In the genomic region with DNA sequence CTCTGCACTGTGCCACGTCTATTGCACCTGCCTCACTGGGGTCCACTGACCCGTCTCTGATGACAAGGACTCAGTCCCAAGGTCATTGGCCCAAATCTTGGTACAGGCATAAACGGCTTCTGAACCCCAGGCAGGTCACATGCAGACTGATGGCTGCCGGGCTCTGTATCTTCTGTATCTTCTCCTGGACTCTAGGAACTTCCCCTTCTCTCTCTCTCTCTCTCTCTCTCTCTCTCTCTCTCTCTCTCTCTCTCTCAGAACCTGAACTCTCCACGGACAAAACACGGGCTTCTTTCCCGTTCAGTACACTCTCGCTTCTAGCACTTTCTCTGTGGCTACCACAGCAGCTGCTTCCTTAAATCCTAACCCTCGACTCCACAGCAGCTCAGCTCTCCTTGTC, we compare ENCODE assay signal across 25 mouse cellular contexts. TPM values are rescaled to one million over a fixed set of nuclear protein-coding genes. Genes with fewer than 3 reads are reported as not detected.
DNase-seq lines count a peak whose midpoint lies in the region; TF ChIP-seq lines count a peak whose summit lies in the region.
"Had no signal": no experiment of that assay in that cellular context is flagged by ENCODE, and none has a peak within 500 bp of the region (broad histone marks: within the 10 kb centered on the region; RNA-seq: fewer than 3 reads in every experiment).

No protein-coding gene starts in this region.

- H3K9me3 ChIP-seq in MEL (replicated peaks; ENCODE audit: insufficient read depth, low read length): no peaks in the 10 kb centered on the region
- H3K9me3 ChIP-seq in hindbrain, embryonic 10.5 days: 0 out of 2 replicates have a peak, but pooled peaks cover 13% of the 10 kb centered on the region

- no peak for TF ChIP-seq CTCF in liver, adult 2 months (IDR thresholded peaks at IDR 0.05; ENCODE audit: low read depth, low read length)
- no peak for TF ChIP-seq CTCF in MEL (IDR thresholded peaks at IDR 0.05 in 2 of 3, conservative IDR thresholded peaks at IDR 0.05 in 1 of 3; ENCODE audit: control insufficient read depth in 1 of 3, insufficient read depth in 1 of 3, low read depth in 2 of 3, low read length in 3 of 3, poor library complexity in 1 of 3, severe bottlenecking in 1 of 3)

- H3K27me3 ChIP-seq in liver, adult 2 months (ENCODE audit: control insufficient read depth, insufficient read depth, low read length): no peaks in the 10 kb centered on the region
- H3K27me3 ChIP-seq in MEL (ENCODE audit: control insufficient read depth in 1 of 2, insufficient read depth in 2 of 2, low read length in 2 of 2): peaks cover 2 to 11% of the 10 kb centered on the region in 2 experiments; a peak in 3 of 4 replicates
- no peaks in the 10 kb centered on the region for H3K27me3 ChIP-seq in hindbrain, embryonic 10.5 days (ENCODE audit: insufficient read depth, poor library complexity, severe bottlenecking)
- H3K27me3 ChIP-seq: Patski had no signal

- no peaks in the 10 kb centered on the region for H3K4me1 ChIP-seq in liver, adult 2 months (ENCODE audit: control insufficient read depth, insufficient read depth, low read length)
- no peaks in the 10 kb centered on the region for H3K4me1 ChIP-seq in MEL (ENCODE audit: control insufficient read depth in 1 of 2, insufficient read depth in 2 of 2, low read length in 2 of 2)
- no peaks in the 10 kb centered on the region for H3K4me1 ChIP-seq in hindbrain, embryonic 10.5 days (replicated peaks)

- no peak for TF ChIP-seq EP300 in MEL (IDR thresholded peaks at IDR 0.05; ENCODE audit: low read depth in 1 of 2, low read length in 2 of 2)

- H3K36me3 ChIP-seq in liver, adult 2 months (ENCODE audit: control insufficient read depth, insufficient read depth, low read length): no peaks in the 10 kb centered on the region
- H3K36me3 ChIP-seq in MEL (ENCODE audit: control insufficient read depth in 1 of 2, insufficient read depth in 2 of 2, low read length in 2 of 2): no peaks in the 10 kb centered on the region
- H3K36me3 ChIP-seq in hindbrain, embryonic 10.5 days: no peaks in the 10 kb centered on the region
- H3K36me3 ChIP-seq: G1E had no signal

- 59% methylated on average over 9 of the region's 9 CpGs for WGBS in liver, adult 2 months
- 87% methylated on average over 9 of the region's 9 CpGs for WGBS in hindbrain, embryonic 10.5 days

- TF ChIP-seq RAD21 in MEL (IDR thresholded peaks at IDR 0.05; ENCODE audit: low read depth, low read length): no peak

- no peak overlapping the region for H3K4me3 ChIP-seq in liver, adult 2 months (ENCODE audit: insufficient read depth, low read depth, low read length)
- no peak overlapping the region for H3K4me3 ChIP-seq in MEL (ENCODE audit: control insufficient read depth in 1 of 2, insufficient read depth in 1 of 2, low read depth in 2 of 2, low read length in 2 of 2)
- no peak overlapping the region for H3K4me3 ChIP-seq in hindbrain, embryonic 10.5 days

- no peak for TF ChIP-seq POLR2A in liver, adult 2 months (IDR thresholded peaks at IDR 0.05; ENCODE audit: extremely low read depth, insufficient read depth, low read length)
- no peak for TF ChIP-seq POLR2A in MEL (IDR thresholded peaks at IDR 0.05; ENCODE audit: control insufficient read depth in 1 of 2, insufficient read depth in 1 of 2, low read depth in 1 of 2, low read length in 2 of 2, poor library complexity in 1 of 2)

- H3K27ac ChIP-seq in liver, adult 2 months (replicated peaks; ENCODE audit: insufficient read depth, low read depth, low read length): no peak overlapping the region
- no peak overlapping the region for H3K27ac ChIP-seq in MEL (ENCODE audit: control insufficient read depth, low read depth, low read length)
- no peak overlapping the region for H3K27ac ChIP-seq in hindbrain, embryonic 10.5 days

- no peak overlapping the region for H3K9ac ChIP-seq in liver, adult 2 months (ENCODE audit: low read depth, low read length)
- H3K9ac ChIP-seq in MEL (ENCODE audit: control insufficient read depth, low read depth, low read length, poor library complexity, severe bottlenecking): no peak overlapping the region

- no peaks in the 10 kb centered on the region for H3K79me2 ChIP-seq in liver, adult 2 months (ENCODE audit: control insufficient read depth, insufficient read depth, low read length)
- H3K79me2 ChIP-seq in MEL (ENCODE audit: control insufficient read depth, insufficient read depth, low read length, poor library complexity): no peaks in the 10 kb centered on the region

- DNase-seq in liver, adult 2 months (ENCODE audit: extremely low read depth, low read depth, low spot score): peak; percentile 29
- DNase-seq in liver (no peak), MEL (ENCODE audit: low read depth, low spot score) (no peak)
- DNase-seq in hindbrain, embryonic 10.5 days (ENCODE audit: low spot score): no peak
- DNase-seq: adrenal gland, adult 2 months; adrenal gland, adult 8-10 months; adrenal gland, postnatal 10 days; adrenal gland, postnatal 14 days; adrenal gland, postnatal 25 days; adrenal gland, postnatal 36 days; B cell, adult 2 months; cerebellum, adult 11 months; cerebellum, adult 11-12 months; cerebellum, adult 18-20 months; cerebellum, adult 2 months had no signal

TF ChIP-seq in MEL, 35 proteins besides CTCF, POLR2A, EP300 and RAD21:
- TF ChIP-seq JUND (IDR thresholded peaks at IDR 0.05; ENCODE audit: low read depth, low read length) (peak; percentile 91), MEF2A (IDR thresholded peaks at IDR 0.05; ENCODE audit: extremely low read depth, insufficient replicate concordance, low read depth, low read length, poor library complexity, severe bottlenecking) (no peak)

RNA-seq across cellular contexts. Expression of a gene that starts 1.9 kb away (rescaled TPM):
- 2.2 and 5.8 TPM in 2 replicates for total RNA-seq in liver, adult 2 months (2014; rRNA removed)
- polyA plus RNA-seq in liver, adult 2 months (2012; rRNA removed): 0.25 TPM in 1 of 2 replicates, not detected in the other
- total RNA-seq in MEL (2012; rRNA removed): not detected in 2 replicates
- not detected for polyA plus RNA-seq in MEL (2012; ENCODE audit: insufficient read depth in 1 of 2, insufficient read length in 2 of 2, low read depth in 1 of 2, low replicate concordance in 2 of 2, missing spikeins in 1 of 2)
- not detected in 2 replicates for polyA plus RNA-seq in hindbrain, embryonic 10.5 days (2016; fragmentation: Nextera tagmentation; extraction: Ambion mirVana)
- total RNA-seq: adrenal gland, adult 18-20 months; adrenal gland, adult 2 months; adrenal gland, adult 8-10 months; adrenal gland, postnatal 14 days; adrenal gland, postnatal 25 days; adrenal gland, postnatal 36 days; CH12.LX; ES-E14; G1E had no signal
- polyA plus RNA-seq: activated CD4-positive, CD25-positive, alpha-beta regulatory T cell, adult 4 months; adrenal gland, adult 2 months; brain, embryonic 14.5 days; C2C12; CD4-positive, CD25-positive, alpha-beta regulatory T cell, adult 4 months; cerebellum, adult 2 months; G1E; Patski had no signal

RNA-seq across cellular contexts. Expression of a gene that starts 16.6 kb away (rescaled TPM):
- 0.37 and 3.8 TPM in 2 replicates for total RNA-seq in liver, adult 2 months (2014; rRNA removed)
- polyA plus RNA-seq in liver, adult 2 months (2012; rRNA removed): 0.72 and 2.9 TPM in 2 replicates
- total RNA-seq in MEL (2012; rRNA removed): not detected in 2 replicates
- polyA plus RNA-seq in MEL (2012; ENCODE audit: insufficient read depth in 1 of 2, insufficient read length in 2 of 2, low read depth in 1 of 2, low replicate concordance in 2 of 2, missing spikeins in 1 of 2): not detected
- 1.1 TPM in 1 of 2 replicates, not detected in the other for polyA plus RNA-seq in hindbrain, embryonic 10.5 days (2016; fragmentation: Nextera tagmentation; extraction: Ambion mirVana)
- total RNA-seq: adrenal gland, adult 18-20 months; adrenal gland, adult 2 months; adrenal gland, adult 8-10 months; adrenal gland, postnatal 10 days; adrenal gland, postnatal 25 days; adrenal gland, postnatal 36 days; adrenal gland, postnatal 4 days; CH12.LX; ES-E14; G1E had no signal
- polyA plus RNA-seq: activated CD4-positive, CD25-positive, alpha-beta regulatory T cell, adult 4 months; C2C12; CD4-positive, CD25-positive, alpha-beta regulatory T cell, adult 4 months; G1E; Patski had no signal

RNA-seq across cellular contexts. Expression of a gene that starts 19.1 kb away (rescaled TPM):
- total RNA-seq in liver, adult 2 months (2014; rRNA removed): 0.47 TPM in 1 of 2 replicates, not detected in the other
- 0.13 TPM in 1 of 2 replicates, not detected in the other for polyA plus RNA-seq in liver, adult 2 months (2012; rRNA removed)
- total RNA-seq in MEL (2012; rRNA removed): not detected in 2 replicates
- polyA plus RNA-seq in MEL (2012; ENCODE audit: insufficient read depth in 1 of 2, insufficient read length in 2 of 2, low read depth in 1 of 2, low replicate concordance in 2 of 2, missing spikeins in 1 of 2): not detected
- polyA plus RNA-seq in hindbrain, embryonic 10.5 days (2016; fragmentation: Nextera tagmentation; extraction: Ambion mirVana): not detected in 2 replicates
- total RNA-seq: adrenal gland, adult 18-20 months; adrenal gland, adult 2 months; adrenal gland, adult 8-10 months; adrenal gland, postnatal 10 days; adrenal gland, postnatal 14 days; adrenal gland, postnatal 25 days; adrenal gland, postnatal 36 days; adrenal gland, postnatal 4 days; ES-E14; G1E had no signal
- polyA plus RNA-seq: brain, embryonic 14.5 days; C2C12; CD4-positive, CD25-positive, alpha-beta regulatory T cell, adult 4 months; cerebellum, adult 2 months; G1E; Patski had no signal

RNA-seq across cellular contexts. Expression of a gene that starts 52.8 kb away (rescaled TPM):
- not detected in 2 replicates for total RNA-seq in liver, adult 2 months (2014; rRNA removed)
- polyA plus RNA-seq in liver, adult 2 months (2012; rRNA removed): not detected in 2 replicates
- total RNA-seq in MEL (2012; rRNA removed): 0.08 and 0.13 TPM in 2 replicates
- polyA plus RNA-seq in MEL (2012; ENCODE audit: insufficient read depth in 1 of 2, insufficient read length in 2 of 2, low read depth in 1 of 2, low replicate concordance in 2 of 2, missing spikeins in 1 of 2): under 1 TPM in 1 of 2 experiments, not detected in 1; 0.11 TPM
- polyA plus RNA-seq in hindbrain, embryonic 10.5 days (2016; fragmentation: Nextera tagmentation; extraction: Ambion mirVana): 0.06 TPM in 1 of 2 replicates, not detected in the other
- total RNA-seq: adrenal gland, adult 18-20 months; adrenal gland, adult 2 months; adrenal gland, adult 8-10 months; adrenal gland, postnatal 14 days; adrenal gland, postnatal 25 days; adrenal gland, postnatal 36 days; CH12.LX; G1E had no signal
- polyA plus RNA-seq: adrenal gland, adult 2 months; brain, embryonic 14.5 days; C2C12; G1E; Patski had no signal
